7 mouse cellular contexts compared by ENCODE assay signal in genomic region chr10:127338930-127339682, GRCm38 (mm10). TPM values are rescaled to one million over a fixed set of nuclear protein-coding genes. Genes with fewer than 3 reads are reported as not detected.
DNase-seq lines count a peak whose midpoint lies in the region; ATAC-seq lines count a peak whose summit lies in the region.

No protein-coding gene starts in this region.

- DNase-seq in adrenal gland, adult 18-20 months (ENCODE audit: low spot score in 2 of 2), result peak; percentile 76 to 80
- DNase-seq in embryo, embryonic 10.5 days (ENCODE audit: low spot score), result peak; percentile 97
- DNase-seq in gastrocnemius, postnatal 14 days, result peak; percentile 84
- peak; percentile 93 to 94 for DNase-seq in left cerebral cortex, postnatal 14 days (ENCODE audit: low spot score in 2 of 2)
- peak; percentile 95 for DNase-seq in mesoderm, embryonic 11.5 days (ENCODE audit: low read depth, low spot score)
- peak; percentile 76 to 82 for DNase-seq in right cerebral cortex, postnatal 36 days (ENCODE audit: low spot score in 2 of 2)

- ATAC-seq in inflammation-experienced regulatory T-cells, adult 6 months, result peak; percentile 92

- intact Hi-C loops in gastrocnemius, postnatal 14 days (cut with DNase I; ENCODE audit: low total_unique reads), result no loop called here
- intact Hi-C loops in left cerebral cortex, postnatal 14 days (cut with DNase I), result loop anchor here (5.0 kb wide), 1 partner anchor 198 kb away; no protein-coding TSS in a partner anchor

RNA-seq across cellular contexts. Expression of gene Gli1, which starts 2.7 kb away (rescaled TPM):
- total RNA-seq in adrenal gland, adult 18-20 months (2021), result 1 to 10 TPM; 3.3 to 4.1 TPM
- total RNA-seq in gastrocnemius, postnatal 14 days (2021), result 1 to 10 TPM; 2.3 to 2.7 TPM
- under 1 TPM in 2 of 3 experiments, not detected in 1; 0.49 to 0.56 TPM for polyA plus RNA-seq in inflammation-experienced regulatory T-cells, adult 6 months (2017; shearing (Covaris generic))
- total RNA-seq in left cerebral cortex, postnatal 14 days (2021), result 1 to 10 TPM; 1.6 to 1.9 TPM

RNA-seq across cellular contexts. Expression of gene Inhbe, which starts 15.1 kb away (rescaled TPM):
- not detected for total RNA-seq in adrenal gland, adult 18-20 months (2021)
- total RNA-seq in gastrocnemius, postnatal 14 days (2021), result not detected
- not detected for polyA plus RNA-seq in inflammation-experienced regulatory T-cells, adult 6 months (2017; shearing (Covaris generic))
- total RNA-seq in left cerebral cortex, postnatal 14 days (2021), result under 1 TPM in 1 of 2 experiments, not detected in 1; 0.13 TPM

RNA-seq across cellular contexts. Expression of gene Arhgap9, which starts 17.3 kb away (rescaled TPM):
- total RNA-seq in adrenal gland, adult 18-20 months (2021), result 1 to 10 TPM; 1.7 to 2.9 TPM
- total RNA-seq in gastrocnemius, postnatal 14 days (2021), result 1 to 10 TPM; 1.3 to 2.1 TPM
- 100 to 1,000 TPM in 2 of 3 experiments, 10 to 100 TPM in 1; 91.9 to 112 (median 108) TPM for polyA plus RNA-seq in inflammation-experienced regulatory T-cells, adult 6 months (2017; shearing (Covaris generic))
- 1 to 10 TPM in 1 of 2 experiments, under 1 TPM in 1; 0.66 to 1.2 TPM for total RNA-seq in left cerebral cortex, postnatal 14 days (2021)

RNA-seq across cellular contexts. Expression of gene Mars, which starts 27.5 kb away (rescaled TPM):
- total RNA-seq in adrenal gland, adult 18-20 months (2021), result 10 to 100 TPM; 80.9 to 98.6 TPM
- total RNA-seq in gastrocnemius, postnatal 14 days (2021), result 10 to 100 TPM; 50.3 to 56.0 TPM
- 10 to 100 TPM; 20.7 to 28.9 (median 21.3) TPM for polyA plus RNA-seq in inflammation-experienced regulatory T-cells, adult 6 months (2017; shearing (Covaris generic))
- total RNA-seq in left cerebral cortex, postnatal 14 days (2021), result 10 to 100 TPM; 59.1 to 61.5 TPM

RNA-seq across cellular contexts. Expression of gene Inhbc, which starts 31.1 kb away (rescaled TPM):
- not detected for total RNA-seq in adrenal gland, adult 18-20 months (2021)
- total RNA-seq in gastrocnemius, postnatal 14 days (2021), result not detected
- not detected for polyA plus RNA-seq in inflammation-experienced regulatory T-cells, adult 6 months (2017; shearing (Covaris generic))
- not detected for total RNA-seq in left cerebral cortex, postnatal 14 days (2021)

Comparison
In these comparisons a context has a peak if more than half of its experiments do, and no peak if none do; other contexts are left out.
1. Peak in every context shown above with its lines: DNase-seq and ATAC-seq.